Mouse (Mus musculus) thymus, adult 2 months (tissue): ENCODE data around the gene Mllt6. TPM values are rescaled to one million over a fixed set of nuclear protein-coding genes. Genes with fewer than 3 reads are reported as not detected.

ENCODE experiments used
- DNase-seq: peaks from one replicate; pipeline ENCODE4 v3.0.0; 2021
- H3K27ac ChIP-seq: fragments of 200-500 bp; 2 replicates; pipeline ENCODE4 v1.5.1; 2012; ENCODE audit warnings: low read length, control low read depth; ENCODE audit not compliant: control insufficient read depth, insufficient read depth
- H3K27me3 ChIP-seq: fragments of 200-500 bp; 2 replicates; pipeline ENCODE4 v1.6.1; 2012; ENCODE audit warnings: mild to moderate bottlenecking, low read length, moderate library complexity, mixed read lengths; ENCODE audit not compliant: control insufficient read depth, insufficient read depth
- H3K36me3 ChIP-seq: fragments of 200-500 bp; 2 replicates; pipeline ENCODE4 v1.6.1; 2012; ENCODE audit warnings: mild to moderate bottlenecking, low read length, moderate library complexity; ENCODE audit not compliant: control insufficient read depth, insufficient read depth
- H3K4me1 ChIP-seq: fragments of 200-500 bp; replicated peaks from 2 replicates; pipeline ENCODE4 v1.6.1; 2012; ENCODE audit warnings: low read length; ENCODE audit not compliant: control insufficient read depth, insufficient read depth
- H3K4me3 ChIP-seq: fragments of 200-500 bp; 2 replicates; pipeline ENCODE4 v1.5.1; 2012; ENCODE audit warnings: mild to moderate bottlenecking, low read length, control low read depth, moderate library complexity; ENCODE audit not compliant: control insufficient read depth, insufficient read depth
- CTCF ChIP-seq: fragments of 200-500 bp; IDR thresholded peaks from 2 replicates; pipeline ENCODE4 v1.5.1; 2012; ENCODE audit warnings: mild to moderate bottlenecking, control low read depth, low read length, moderate library complexity, borderline replicate concordance; ENCODE audit not compliant: control insufficient read depth, poor library complexity, insufficient read depth; ENCODE audit errors: extremely low read depth
- POLR2A ChIP-seq: fragments of 200-500 bp; IDR thresholded peaks from 2 replicates; pipeline ENCODE4 v1.6.1; 2012; ENCODE audit warnings: mild to moderate bottlenecking, low read length, control low read depth, moderate library complexity; ENCODE audit not compliant: control insufficient read depth, poor library complexity, insufficient read depth; ENCODE audit errors: extremely low read depth
- WGBS: fragments of 180-500 bp; shearing (Covaris S2); methylation state at CpG from one replicate; pipeline ENCODE4 v1.1.7; 2018; 5-methylcytosine and 5-hydroxymethylcytosine counted together
- polyA plus RNA-seq: library from polyadenylated mRNA; depleted of rRNA; stranded (reverse); fragments of >200 nt; gene quantifications from 2 replicates; pipeline ENCODE4 v1.2.3, GENCODE M21; 2012

The Mllt6 gene
- polyA plus RNA-seq, 1 experiment, result 89.5 TPM

GRCm38 (mm10) chr11:97670234-97671176, 7.3 kb downstream of the Mllt6 start:
- H3K4me1 ChIP-seq, result 0 out of 2 replicates have a peak, but pooled peaks cover 2% of the 10 kb centered on the region
- H3K27ac ChIP-seq, result no peak overlapping the region
- H3K4me3 ChIP-seq, result no peak overlapping the region
- H3K27me3 ChIP-seq, result no peaks in the 10 kb centered on the region
- H3K36me3 ChIP-seq, result peaks cover 30% of the 10 kb centered on the region
- 96% methylated on average over 13 of the region's 13 CpGs for WGBS
- no peak for DNase-seq
- TF ChIP-seq POLR2A (no peak), CTCF (no peak)

GRCm38 (mm10) chr11:97671177-97671527, 7.9 kb downstream of the Mllt6 start:
- Histone ChIP-seq H3K27me3 (no peaks in the 10 kb centered on the region), H3K4me1 (no peaks in the 10 kb centered on the region), H3K27ac (no peak overlapping the region), H3K36me3 (peaks cover 30% of the 10 kb centered on the region), H3K4me3 (no peak overlapping the region)
- no peak for DNase-seq
- WGBS, result 83% methylated on average over 2 of the region's 2 CpGs
- TF ChIP-seq POLR2A (no peak), CTCF (no peak)

- H3K27ac ChIP-seq, result no peak overlapping the region
- H3K36me3 ChIP-seq, result peaks cover 34% of the 10 kb centered on the region
- TF ChIP-seq POLR2A (no peak), CTCF (no peak)
- H3K4me3 ChIP-seq, result no peak overlapping the region
- H3K4me1 ChIP-seq, result no peaks in the 10 kb centered on the region
- WGBS, result 97% methylated on average over 11 of the region's 11 CpGs
- no peaks in the 10 kb centered on the region for H3K27me3 ChIP-seq
- DNase-seq, result no peak
Measured at GRCm38 (mm10) chr11:97673148-97673547, 9.9 kb downstream of the Mllt6 start.

- no peaks in the 10 kb centered on the region for H3K27me3 ChIP-seq
- no peaks in the 10 kb centered on the region for H3K4me1 ChIP-seq
- WGBS, result 97% methylated on average over 15 of the region's 15 CpGs
- no peak overlapping the region for H3K27ac ChIP-seq
- H3K36me3 ChIP-seq, result peaks cover 31% of the 10 kb centered on the region
- no peak overlapping the region for H3K4me3 ChIP-seq
- TF ChIP-seq POLR2A (no peak), CTCF (no peak)
- DNase-seq, result no peak
Measured at GRCm38 (mm10) chr11:97676050-97676754, 13.0 kb downstream of the Mllt6 start.

- WGBS, result 96% methylated on average over 15 of the region's 15 CpGs
- no peak for DNase-seq
- no peaks in the 10 kb centered on the region for H3K27me3 ChIP-seq
- H3K36me3 ChIP-seq, result peaks cover 35% of the 10 kb centered on the region
- no peaks in the 10 kb centered on the region for H3K4me1 ChIP-seq
- H3K27ac ChIP-seq, result no peak overlapping the region
- no peak for TF ChIP-seq CTCF
- no peak for TF ChIP-seq POLR2A
- H3K4me3 ChIP-seq, result no peak overlapping the region
Measured at GRCm38 (mm10) chr11:97677381-97677780, 14.2 kb downstream of the Mllt6 start.

- Histone ChIP-seq H3K27me3 (no peaks in the 10 kb centered on the region), H3K4me3 (no peak overlapping the region), H3K4me1 (no peaks in the 10 kb centered on the region), H3K27ac (no peak overlapping the region), H3K36me3 (peaks cover 35% of the 10 kb centered on the region)
- no peak for DNase-seq
- TF ChIP-seq POLR2A (no peak), CTCF (no peak)
- WGBS, result 96% methylated on average over 8 of the region's 8 CpGs
Measured at GRCm38 (mm10) chr11:97677842-97678241, 14.6 kb downstream of the Mllt6 start.
